Mouse (Mus musculus) left cerebral cortex, postnatal 14 days (tissue): Measurements from ENCODE around the gene Lifr. TPM values are rescaled to one million over a fixed set of nuclear protein-coding genes. Genes with fewer than 3 reads are reported as not detected.

ENCODE experiments used
- DNase-seq, 2 experiments: peaks; one replicate each; pipeline ENCODE4 v3.0.0; 2021 to 2022; ENCODE audit warnings: low spot score in 2 of 2, mixed read lengths in 1 of 2
- intact Hi-C: fragments of 180-260 bp; cut with DNase I; formaldehyde crosslinking; loops from one replicate; pipeline ENCODE4 v1.15.1; 2025
- total RNA-seq, 2 experiments: library from RNA; stranded (reverse); gene quantifications; 2 replicates each; pipeline ENCODE4 v1.2.3; 2021

Gene Lifr
- total RNA-seq, 2 experiments from 2014 or later, result 37.7 to 41.2 TPM

DNA sequence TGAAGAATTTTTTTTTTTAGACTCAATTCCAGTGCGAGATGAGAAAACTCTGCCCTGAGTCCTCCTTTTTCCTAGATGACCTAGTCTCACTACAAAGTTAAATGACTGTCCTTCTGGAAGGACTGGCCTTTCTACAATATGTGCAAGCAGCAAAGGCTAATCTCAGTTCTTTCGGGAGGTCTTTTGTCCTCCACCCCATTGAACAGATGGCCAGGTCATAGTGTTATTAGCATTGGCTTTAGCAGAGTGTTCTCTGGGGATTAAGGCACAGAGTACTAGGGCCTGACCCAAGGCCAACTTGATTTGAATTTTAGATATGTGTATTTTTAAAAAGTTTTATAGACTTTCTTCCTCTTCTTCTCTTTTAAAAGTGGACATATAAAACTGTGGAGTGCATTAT, 12.1 kb upstream of the Lifr start:
- DNase-seq, result no peak

DNA sequence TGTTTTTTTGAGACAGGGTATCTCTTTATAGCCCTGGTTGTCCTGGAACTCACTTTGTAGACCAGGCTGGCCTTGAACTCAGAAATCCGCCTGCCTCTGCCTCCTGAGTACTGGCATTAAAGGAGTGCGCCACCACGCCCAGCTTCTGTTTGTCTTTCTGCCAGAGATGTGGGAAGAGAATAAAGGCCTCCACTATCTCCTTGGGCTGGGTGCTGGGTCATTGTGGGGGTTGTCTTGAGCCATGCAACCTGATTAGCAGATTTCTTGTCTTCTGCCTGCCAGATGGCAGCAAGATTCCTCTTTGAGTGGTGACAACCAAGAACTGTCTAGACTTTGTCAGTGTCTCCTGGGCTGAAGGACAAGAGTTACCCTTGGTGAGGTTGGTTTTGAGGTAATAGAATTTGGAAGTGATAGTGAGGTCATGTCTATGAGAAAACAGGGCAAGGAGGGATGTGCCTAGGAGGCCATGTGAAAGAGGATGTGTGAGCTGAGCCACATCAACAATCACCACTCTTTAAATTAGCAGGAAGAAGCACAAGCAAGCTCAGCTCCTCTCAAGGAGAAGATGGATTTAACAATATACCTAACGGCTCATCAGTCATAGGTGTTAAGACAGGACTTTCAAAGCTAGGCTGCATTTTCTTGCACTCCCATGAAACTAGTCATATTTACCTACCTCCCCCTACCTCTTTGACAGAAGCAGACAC, 10.6 kb upstream of the Lifr start:
- intact Hi-C loops, result no loop called here
- no peak for DNase-seq

More for the DNA sequence above, 12.1 kb upstream of the Lifr start:
- intact Hi-C loops, result no loop called here

- intact Hi-C loops, result no loop called here
- DNase-seq, result no peak
Observed at GRCm38 (mm10) chr15:7080916-7081626, 9.3 kb upstream of the Lifr start.

GRCm38 (mm10) chr15:7081795-7082194, 8.6 kb upstream of the Lifr start:
- intact Hi-C loops, result no loop called here
- DNase-seq, result no peak

DNA sequence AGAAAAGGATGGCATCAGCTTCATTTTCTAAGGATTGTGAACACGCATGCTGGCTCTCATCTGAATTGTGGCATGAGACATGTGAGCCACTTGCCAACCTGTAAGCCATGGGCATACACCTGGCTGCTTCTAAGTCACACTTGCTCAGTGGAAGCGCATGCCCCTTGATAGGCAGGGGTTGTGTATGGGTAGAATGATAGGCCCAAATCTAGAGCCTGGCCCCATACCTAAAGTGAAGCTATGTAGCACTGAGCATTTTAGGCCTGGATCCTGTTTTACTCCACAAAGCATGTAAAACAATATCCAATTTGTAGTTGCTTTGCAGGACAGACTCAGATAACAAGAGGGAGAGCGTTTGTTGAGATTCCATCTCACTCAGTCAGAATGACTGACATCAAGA, 7.5 kb upstream of the Lifr start:
- DNase-seq, result no peak
- intact Hi-C loops, result no loop called here

GRCm38 (mm10) chr15:7084780-7085497, 5.5 kb upstream of the Lifr start:
- peak; percentile 14 to 42 for DNase-seq
- intact Hi-C loops, result no loop called here

GRCm38 (mm10) chr15:7088691-7089090, 1.7 kb upstream of the Lifr start:
- intact Hi-C loops, result no loop called here
- no peak for DNase-seq

DNA sequence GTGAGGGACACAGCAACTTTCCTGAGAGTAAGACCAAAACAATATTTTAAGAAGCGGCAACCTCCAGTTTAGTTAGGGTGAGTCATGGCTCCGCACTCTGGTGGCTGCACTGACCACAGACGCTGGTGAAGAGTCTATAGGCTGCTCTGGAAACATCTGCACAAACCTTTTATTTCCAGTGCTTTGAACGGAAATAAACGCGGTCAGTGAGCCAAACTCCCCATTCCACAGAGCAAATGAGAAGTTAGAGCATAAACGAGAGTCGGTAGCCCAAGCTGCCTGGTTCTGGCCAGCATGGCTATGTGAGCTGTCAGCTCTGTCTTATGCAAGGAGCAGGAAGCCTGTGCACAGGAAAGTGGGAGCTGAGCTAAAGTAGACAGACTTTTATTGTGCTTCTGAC, 1.9 kb downstream of the Lifr start:
- intact Hi-C loops, result no loop called here

DNA sequence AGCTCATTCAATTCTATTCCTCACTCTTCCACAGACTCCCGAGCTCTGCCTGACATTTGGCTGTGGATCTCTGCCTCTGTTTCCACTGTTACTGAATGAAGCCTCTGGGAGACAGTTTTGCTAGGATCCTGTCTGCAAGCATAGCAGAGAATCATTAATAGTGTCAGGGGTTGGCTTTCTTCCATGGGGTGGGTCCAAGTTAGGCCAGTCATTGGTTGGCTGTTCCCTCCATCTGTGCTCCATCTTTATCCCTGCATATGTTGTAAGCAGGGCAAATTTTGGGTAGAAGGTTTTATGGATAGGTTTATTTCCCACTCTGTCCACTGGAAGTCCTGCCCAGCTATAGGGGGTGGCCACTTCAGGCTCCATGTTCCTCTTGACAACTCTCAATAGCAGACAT, 9.0 kb downstream of the Lifr start:
- intact Hi-C loops, result no loop called here
- no peak for DNase-seq

More for the DNA sequence above, 1.9 kb downstream of the Lifr start:
- DNase-seq, result no peak

DNA sequence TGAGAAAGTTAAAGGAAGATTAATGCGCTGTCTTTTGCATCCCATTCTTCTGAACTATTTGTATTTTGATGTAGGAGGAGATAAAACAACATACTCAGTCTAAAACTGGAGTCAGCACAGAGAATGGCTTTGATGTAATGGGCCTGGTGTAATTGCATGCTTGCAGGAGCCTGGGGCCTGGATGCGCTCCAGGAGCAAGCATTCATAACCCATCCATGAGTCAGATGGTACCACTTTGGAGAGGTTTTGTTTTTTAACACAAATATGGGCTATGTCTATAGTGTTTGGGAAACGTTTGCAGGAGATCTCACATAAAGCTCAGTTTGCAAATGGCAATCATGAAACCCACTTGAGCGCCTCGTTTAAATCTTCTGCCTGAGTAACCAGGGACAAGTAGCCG, 9.8 kb downstream of the Lifr start:
- DNase-seq, result peak in 1 of 2 experiments; percentile 12
- intact Hi-C loops, result no loop called here

DNA sequence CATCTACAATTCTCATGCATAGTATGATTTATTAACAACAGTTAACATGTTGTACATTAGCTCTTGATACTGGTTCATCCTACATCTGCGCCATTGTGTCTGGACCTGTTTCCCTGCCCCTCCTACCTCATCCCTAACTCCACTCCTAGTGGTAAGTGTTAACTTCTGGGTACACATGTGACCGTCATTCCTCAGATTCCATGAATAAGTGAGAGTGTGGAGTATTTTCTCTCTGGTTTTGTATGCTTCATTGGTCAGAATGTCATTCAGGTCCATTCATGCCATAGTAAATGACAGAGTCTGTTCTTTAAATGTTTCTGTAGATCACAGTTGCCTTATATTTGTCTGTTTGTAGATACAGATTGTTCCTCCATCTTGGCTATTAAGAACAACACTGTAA, 12.6 kb downstream of the Lifr start:
- intact Hi-C loops, result no loop called here

DNA sequence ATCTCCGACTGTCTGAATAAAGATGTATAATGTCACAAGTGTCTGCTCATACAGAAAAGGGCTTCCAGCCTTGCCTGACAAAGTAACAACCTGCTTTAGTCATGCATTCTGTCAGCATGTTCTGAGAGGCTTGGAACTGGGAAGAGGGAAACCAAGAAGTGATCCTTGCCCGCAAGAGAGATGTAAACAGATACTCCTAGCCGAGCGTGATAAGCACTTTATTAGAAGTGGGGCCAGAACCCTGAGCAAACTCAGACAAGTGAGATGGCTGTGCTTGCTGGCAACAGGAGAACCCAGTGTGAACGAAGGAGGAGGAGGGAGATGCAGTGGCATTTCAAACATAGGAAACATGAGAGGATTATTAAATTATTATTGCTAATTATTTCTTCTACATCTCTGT, 14.8 kb downstream of the Lifr start:
- intact Hi-C loops, result no loop called here
- DNase-seq, result no peak

More for the DNA sequence above, 12.6 kb downstream of the Lifr start:
- DNase-seq, result no peak

DNA sequence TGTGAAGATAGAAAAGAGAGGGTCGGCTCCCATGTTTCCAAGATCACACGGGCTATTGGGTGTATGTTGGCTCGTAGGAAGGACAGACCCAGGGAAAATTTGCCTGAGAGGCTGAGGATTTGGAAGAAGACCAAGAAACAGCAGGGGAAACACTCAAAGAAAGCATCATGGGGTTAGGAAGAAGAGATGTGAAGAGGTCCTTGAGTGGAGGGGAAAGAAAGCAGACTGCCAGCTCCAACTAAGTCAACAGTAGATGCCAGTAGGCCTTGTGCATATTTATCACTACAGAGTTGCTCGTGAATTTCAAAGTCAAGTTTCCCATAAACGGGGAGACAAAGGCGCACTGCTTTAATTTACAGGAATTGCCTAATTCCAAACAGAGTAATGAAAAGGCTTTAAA, 17.7 kb downstream of the Lifr start:
- DNase-seq, result no peak
- intact Hi-C loops, result no loop called here

DNA sequence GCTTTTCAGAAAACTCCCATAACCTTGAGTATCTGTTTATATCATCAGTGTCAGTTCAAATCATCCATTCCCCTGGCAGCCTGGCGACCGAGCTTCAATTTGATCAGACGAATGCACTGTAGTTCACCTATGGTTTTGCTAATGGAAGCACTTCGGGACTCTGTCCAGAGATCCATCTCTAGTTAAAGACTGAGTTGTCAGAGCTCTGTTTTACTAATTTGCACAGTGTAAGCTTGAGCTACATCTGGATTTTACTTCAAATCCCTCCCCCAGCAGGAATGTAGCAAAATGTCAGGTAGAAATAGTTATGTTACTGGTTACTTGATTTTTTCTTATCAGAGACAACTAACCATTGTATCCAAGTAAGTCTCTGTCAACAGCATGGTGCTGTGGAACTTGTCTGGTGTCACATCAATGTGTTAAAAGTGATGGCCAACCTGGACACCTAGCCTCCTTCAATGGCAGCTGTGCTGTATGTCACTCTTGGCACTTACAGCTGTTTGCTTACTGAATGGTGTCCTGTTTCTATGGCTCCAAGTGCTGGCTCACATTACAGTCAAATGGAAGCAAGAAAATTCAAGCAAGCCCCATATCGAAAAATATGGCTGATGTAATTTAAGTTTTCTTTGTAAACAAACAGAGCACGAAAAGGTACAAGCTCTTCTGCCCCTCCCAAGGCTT, 22.0 kb downstream of the Lifr start:
- intact Hi-C loops, result no loop called here
- DNase-seq, result no peak

DNA sequence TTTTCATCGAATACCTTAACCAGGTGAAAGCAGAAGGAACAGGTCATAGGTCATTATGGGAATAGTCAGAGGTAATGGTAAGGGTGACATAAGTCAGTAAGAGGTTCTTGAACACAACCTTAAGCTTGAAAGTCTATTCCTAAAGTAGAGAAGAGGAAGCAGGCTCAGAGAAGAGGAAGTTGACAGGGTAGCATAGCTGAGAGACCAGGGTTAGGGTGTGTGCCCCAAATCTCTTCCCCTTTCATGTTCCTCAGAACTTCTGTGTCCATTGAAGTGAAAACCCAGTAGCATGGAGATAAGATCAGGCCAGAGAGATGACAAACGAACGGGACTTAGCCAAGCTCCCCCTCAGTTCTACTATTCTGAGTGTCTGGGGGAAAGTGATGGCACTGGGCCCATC, 23.5 kb downstream of the Lifr start:
- DNase-seq, result no peak
- intact Hi-C loops, result no loop called here

- intact Hi-C loops, result no loop called here
- no peak for DNase-seq
Observed at GRCm38 (mm10) chr15:7115326-7116003, 25.1 kb downstream of the Lifr start.

- no peak for DNase-seq
- intact Hi-C loops, result no loop called here
Observed at GRCm38 (mm10) chr15:7116216-7116615, 25.8 kb downstream of the Lifr start.

DNA sequence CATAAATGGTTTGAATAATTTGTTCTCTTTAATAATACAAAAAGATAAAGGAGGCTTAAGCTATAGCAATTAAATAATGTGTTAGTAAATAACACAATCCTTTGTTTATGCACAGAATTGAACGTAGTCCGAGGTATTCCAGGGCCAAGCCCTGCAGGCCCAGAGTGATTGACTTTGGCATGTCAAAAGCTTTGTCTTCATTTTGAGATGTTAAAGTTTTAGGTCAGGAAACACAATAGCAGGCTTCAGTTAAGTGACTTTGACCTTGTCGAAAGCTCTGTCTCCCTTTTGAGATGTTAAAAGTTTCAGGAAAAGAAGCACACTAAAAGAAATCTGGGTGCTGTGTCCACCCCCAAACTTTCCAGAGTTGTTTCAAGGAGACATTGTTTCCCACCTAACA, 26.3 kb downstream of the Lifr start:
- intact Hi-C loops, result no loop called here
- no peak for DNase-seq

DNA sequence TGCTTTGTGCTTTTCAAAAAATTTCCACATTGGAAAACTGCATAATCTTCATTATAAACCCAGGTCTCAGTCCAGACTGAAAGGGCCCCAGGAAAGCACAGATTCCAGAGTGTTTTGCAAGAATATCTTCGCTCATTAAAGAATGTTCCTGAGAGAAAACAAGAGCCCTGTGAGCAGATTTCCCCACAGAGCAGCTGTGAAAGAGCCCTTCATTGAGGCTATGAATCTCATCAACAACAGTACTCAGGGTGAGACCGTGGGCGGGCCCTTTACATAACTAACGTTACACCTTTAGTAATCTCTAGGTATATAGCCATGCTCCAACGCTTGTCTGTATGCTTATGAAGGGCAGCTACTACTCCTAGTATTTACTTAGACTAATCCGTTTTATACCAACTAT, 27.5 kb downstream of the Lifr start:
- intact Hi-C loops, result no loop called here
- no peak for DNase-seq

GRCm38 (mm10) chr15:7118849-7119248, 28.4 kb downstream of the Lifr start:
- peak; percentile 58 to 83 for DNase-seq
- intact Hi-C loops, result no loop called here
